Mouse (Mus musculus): ENCODE data around the gene Lrrc4c.

Lrrc4c gene

DNA sequence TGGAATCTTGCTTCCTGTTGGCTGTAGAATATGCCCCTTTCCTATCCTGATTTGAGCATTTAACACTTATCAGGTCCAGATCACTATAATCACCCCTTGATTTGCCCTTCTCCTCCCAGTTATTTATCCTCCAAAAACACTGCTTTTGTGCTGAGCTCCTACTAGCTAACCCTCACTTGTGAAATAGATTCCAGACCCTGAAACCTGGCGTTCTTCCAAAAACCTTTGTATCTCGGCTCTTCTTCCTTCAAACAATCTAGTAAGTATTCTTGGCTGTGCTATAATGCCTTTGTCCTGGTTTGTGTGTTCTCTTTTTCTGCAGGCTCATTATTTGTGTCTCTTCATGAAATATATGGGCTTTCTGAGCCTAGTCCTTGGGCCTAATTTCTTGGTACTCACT, 1167.6 kb downstream of the Lrrc4c start:
- DNase-seq: no peak

DNA sequence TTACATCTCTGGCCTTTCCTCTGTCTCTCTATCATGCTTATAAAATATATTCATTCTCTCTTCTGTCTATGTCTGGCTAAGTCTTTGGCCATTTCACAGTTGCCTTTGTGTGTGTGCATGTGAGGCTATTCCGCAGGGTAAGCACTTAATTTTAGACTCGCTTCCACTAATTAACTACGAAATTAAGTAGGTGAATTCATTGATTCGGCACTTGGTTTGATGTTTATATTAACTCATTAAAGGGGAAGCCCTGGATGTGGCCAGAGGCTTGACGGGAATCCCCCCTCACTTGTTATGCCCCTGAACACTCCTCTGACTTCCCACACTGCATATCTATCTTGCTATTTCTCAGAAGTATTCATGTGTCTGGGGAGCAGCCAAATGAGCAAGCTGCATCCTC, 1169.6 kb downstream of the Lrrc4c start:
- DNase-seq: no peak

DNA sequence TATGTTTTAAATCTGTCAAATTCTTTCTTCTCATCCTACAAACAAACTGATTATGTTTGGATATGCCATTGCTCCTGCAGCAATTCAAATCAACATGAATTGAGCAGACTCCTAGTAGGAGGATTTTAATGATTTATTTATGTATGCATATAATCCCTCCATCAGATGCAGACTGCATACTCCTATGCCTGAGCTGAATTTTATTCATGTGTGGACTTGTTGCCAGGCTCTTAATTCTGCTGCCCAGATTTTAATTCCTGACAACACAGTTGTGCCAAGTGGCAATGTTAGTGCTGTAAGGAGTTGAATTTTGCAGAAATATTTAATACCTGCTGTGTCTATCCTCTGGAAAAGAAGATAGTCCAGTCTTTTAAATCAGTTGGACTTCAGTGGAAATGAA, 1179.1 kb downstream of the Lrrc4c start:
- no peak for DNase-seq

DNA sequence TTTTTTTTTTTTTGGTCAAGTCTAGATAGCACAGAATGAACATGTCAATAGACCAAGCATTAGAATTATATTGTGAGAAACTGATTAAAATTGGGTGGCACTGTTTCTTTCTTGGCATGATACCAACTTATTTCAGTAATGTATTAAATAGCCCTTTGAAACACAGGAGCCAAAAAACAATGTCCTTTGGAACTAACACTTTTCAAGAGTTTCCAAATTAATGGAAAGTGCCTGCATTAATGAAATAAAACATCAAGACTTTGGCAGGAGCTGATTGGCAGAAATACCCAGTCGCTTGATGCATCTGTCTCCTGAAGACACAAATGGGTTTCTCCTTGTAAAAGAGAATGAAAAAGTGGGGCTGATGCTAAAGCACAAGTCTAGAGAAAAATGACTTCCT, 1184.5 kb downstream of the Lrrc4c start:
- no peak for DNase-seq

DNA sequence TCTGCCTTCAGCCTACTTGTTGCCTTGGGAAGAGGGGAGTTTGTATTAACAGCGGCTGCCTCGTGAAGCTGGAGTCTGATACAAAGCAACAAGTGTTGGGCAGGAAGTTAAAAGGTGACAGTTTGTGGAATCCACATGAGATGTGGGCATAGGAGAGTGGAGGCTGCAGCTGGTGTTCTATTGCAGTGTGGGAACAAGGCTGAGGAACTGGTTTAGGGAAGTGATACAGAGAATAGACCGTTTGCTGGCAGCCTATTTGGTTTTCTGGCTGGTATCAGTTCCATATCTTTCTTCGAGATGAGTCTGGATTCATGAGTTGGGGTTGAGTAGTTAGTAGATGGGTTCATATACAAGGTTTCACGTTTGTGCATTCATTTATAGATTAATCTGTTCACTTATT, 1186.9 kb downstream of the Lrrc4c start:
- no peak for DNase-seq

DNA sequence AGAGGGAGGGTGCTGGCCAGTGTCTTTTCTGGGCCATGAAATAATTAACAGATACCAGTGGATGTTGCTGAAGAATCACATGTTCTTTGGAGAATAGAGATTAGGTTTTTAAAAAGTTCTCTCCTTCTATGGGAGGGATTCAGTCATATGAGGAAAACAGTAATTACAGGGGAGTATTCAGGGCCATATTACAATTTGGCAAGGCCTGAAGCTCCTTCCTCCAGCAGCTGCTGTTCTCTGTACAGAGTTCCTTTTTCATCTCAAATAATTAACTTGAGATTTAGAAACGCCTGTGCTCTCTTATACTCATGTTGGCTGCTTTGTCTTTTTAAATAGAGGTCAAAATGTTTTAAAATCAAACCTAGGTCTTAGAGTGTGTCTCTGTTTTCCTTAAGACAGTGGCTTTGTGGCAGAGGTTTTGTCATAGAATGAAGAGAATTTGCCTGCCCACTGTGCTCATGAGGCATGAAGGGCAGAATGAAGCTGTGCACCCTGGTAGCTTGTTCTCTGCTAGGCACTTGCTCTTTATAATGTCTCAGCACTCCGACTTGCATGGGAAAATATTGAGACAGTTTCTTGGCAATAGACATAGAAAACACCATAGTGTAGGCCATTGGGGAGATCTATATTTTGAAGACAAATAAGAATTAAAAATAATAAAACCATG, 1206.4 kb downstream of the Lrrc4c start:
- DNase-seq: no peak

DNA sequence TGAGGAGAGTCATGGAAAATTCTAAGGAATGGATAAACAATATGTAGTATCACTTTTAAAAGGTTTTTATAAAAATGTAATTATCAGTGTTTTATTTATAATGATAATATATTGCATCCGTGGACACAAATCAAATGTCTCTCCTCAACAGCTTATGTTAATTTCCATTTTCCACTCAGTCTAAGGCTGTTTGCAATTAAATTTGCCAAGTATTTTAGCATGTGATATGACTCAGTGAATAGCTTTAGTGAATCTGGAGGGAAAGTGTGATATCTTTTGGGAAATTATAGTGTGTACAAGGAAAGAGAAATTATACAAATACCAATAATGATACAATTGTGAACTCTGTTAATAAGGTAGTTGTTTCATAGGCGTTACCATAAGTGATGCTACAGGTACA, 1207.1 kb downstream of the Lrrc4c start:
- no peak for DNase-seq

DNA sequence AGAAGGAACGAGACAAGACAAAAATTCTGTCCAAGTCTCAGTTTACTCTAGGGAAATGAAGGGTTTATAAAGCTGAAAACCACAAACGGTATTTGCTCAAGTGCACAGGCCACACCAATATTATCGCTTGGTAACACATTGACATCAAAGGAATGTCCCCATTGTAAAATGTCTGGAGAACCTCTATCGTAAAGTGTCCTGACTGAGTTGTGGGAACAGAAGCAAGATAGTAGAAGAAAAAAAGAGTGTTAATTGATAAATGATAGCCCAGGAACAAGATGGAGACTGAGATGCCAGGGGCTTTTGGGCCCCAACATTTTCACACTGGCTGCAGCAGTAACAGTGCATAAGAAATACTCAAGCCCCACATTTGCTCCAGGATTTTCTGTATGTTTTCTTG, 1212.7 kb downstream of the Lrrc4c start:
- DNase-seq: no peak

DNA sequence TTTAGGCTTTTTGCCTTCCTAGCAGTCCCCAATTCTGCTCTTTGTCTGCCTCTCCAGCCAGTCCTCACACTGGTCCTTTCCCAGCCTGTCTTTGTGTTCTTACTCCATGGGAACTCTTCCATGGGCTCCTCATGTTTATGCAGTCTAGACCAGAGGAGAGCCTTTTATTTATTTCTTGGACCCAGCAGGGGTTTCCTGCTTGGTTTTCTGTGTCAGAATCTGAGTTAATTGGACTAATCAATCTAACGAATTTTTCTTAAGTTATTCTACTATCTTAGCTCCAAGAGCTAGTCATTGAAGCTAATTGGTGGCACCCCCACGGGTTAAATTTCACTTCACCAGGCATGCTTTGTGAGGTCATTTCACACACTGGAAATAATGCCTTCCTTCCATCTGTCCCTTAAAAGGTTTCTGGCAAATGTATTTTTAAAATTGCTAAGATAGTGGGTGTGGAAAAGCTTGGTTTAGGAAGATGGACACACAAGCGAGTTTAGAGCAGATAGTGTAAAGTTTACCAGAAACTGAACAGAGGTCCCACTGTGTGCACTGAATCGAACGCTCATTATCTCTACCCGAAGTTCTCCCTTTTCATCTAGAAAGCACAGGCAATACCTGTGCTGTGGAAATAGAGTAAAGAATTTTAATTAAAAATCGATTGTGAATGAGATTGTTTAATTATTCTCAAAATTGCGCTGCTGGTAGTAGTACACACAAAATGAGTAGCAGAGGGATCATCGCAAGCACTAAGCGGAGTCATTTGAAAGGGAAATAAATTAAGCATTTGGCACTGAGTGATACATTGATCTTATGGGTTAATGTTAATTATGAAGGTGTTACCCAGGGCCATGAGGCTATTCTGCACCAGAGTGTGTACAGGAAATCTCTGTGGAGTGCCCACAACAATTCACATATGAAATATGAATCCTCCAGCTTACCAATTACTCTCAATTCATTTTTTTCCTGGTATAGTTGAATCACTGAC, 1226.0 kb downstream of the Lrrc4c start:
- no peak for DNase-seq

DNA sequence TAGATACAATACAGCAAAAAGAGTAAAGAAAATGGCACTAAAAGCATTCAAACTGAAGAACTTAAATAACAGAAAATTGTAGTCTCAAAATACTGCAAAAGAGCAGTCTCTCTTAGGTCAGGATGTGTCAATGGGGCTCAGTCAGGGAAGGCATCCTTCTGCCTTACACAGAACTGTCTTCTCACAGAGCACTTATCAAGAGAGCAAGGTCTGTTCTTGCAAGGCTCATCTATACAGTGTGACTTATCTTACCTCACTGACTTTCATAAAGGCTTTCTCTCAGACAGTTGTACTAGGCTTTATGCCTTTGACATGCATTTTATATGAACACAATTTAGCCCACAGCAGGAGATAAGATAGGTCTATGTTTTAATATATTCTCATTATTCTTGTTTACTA, 1226.7 kb downstream of the Lrrc4c start:
- no peak for DNase-seq

DNA sequence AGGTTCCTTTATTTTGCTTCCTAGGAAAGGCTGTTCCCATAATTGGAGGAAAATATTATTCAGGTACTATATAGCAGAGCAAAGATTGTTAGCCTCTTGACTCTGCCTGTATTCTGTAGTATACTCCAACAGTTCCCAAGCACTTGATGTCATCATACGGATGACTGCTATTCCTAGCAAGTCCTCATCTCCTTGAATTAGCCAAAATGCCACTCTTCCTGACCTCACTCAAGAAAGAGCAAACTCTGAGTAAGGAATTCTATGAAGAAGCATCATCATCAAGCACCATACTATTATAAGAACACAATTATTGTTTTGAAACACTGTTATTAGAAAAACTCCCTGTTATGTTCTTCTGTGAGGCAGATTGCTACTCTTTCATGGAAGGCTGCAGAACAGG, 1228.0 kb downstream of the Lrrc4c start:
- no peak for DNase-seq

DNA sequence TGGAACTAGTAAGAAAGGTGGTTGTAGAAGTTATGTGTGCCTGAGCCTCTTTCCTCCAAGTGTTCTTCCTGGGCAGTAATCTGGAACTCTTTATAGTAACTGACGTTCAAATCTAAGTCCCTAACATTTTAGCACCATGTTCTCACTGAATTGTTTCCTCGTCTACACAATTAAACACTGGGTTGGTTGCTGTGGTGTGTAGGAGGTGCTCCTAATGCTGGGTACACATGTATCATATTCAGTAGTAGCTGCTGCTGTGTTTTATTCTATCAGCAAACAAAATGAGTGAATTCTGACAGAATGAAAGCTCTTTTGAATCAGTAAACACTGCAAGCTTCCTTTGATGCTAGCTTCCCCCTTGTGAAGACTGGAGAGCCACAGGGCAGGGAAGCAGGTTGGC, 1246.5 kb downstream of the Lrrc4c start:
- DNase-seq: no peak

DNA sequence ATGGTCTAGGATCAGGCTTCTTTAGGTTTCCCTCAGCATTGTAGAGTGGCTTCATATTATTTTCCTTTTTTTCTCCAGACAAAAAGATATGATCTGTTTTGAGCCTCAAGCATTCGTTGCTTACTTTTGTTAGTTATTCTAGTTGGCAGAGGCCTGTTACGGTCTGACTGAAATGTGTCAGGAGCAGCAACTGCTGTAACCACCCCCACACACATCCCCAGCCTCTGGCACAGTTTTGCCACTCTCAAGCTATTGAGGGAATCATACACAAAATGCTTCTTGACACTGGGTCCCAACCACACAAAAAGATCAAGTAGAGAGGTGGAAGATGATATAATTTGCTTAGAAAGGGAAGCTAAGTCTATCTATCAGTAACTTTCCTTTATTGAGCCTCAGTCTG, 1251.0 kb downstream of the Lrrc4c start:
- no peak for DNase-seq

DNA sequence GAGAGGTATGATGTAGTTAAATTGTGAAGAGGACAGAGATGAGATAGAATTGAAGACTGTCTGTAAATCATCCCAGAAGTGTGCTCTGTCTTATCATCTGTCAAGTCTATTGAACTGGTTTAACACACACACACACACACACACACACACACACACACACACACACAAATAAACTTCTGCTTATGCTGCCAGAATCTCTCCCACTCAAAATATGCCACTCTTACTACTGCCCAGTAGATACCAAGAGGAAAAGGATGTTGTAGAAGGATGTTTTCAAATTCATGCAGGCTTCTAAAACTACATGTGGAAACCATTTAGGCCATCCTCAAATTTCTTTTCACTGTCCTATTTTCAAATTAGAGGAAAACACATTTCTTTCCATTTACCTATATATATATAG, 1257.0 kb downstream of the Lrrc4c start:
- no peak for DNase-seq

DNA sequence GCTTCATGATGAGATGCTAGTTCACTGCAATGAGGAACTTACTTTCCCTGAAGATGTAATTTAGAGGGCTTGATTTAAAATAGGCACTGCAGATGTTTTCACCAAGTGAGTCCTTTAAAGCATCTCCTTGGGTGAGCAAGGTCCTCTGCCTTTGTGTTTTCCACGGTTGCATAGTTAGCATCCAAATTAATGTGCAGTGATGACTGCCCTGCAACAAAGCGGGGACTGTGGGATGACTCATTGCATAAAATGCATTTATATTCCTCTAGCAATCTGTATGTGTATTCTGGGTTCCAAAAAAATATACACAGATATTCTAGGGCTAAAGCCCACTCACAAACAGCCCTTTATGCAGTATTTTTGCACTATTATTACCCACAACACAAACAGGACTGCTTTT, 1263.2 kb downstream of the Lrrc4c start:
- DNase-seq: no peak

DNA sequence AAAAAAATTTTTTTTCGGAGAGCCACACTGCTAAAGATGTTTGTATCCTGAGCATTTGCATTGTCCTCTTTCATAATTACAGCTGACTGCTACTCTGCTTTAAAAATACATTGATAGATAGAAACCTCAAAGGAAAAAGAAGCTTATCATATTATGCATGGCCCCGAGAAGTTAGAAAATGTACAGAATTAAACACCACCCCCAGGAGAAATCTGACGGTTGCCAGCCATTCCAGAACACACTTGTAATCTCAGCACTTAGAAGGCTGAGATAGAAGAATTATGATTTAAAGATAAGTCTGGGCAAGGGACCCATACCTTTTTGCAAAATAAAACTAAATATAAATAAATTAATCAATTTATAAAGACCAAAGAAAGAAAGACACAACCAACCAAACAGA, 1268.4 kb downstream of the Lrrc4c start:
- no peak for DNase-seq

DNA sequence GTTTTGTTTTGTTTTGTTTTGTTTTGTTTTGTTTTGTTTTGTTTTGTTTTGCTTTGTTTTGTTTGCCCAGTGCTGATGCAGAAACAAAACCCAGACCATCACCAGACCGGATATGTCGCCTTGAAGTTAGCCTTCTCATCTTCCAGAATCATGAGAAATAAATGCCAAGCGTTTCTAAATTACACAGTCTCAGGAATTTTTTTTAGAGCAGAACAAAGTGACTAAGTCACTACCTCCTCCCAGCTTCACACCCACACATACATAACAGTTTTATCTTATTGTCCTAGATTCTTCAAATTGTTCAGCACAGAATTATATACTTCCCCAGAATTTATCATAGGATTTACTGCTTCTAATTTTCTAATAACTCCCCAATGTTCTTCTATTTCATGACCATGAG, 1272.6 kb downstream of the Lrrc4c start:
- no peak for DNase-seq

DNA sequence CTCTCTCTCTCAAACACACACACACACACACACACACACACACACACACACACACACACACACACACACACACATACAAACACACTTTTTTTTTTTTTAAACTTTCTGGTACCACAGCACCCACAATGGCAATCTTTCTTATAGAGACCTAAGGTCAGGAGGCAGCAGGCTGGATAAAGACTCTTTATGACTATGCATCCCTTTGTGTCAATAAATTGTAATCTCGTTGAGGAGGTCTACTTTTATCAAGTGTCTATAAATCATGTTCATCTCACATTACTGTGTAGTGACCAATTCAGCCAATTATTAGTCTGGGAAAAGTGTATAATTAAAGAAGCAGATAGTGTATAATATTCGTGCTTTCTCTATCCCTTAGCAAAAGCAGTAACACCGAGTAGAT, 1286.2 kb downstream of the Lrrc4c start:
- DNase-seq: no peak

DNA sequence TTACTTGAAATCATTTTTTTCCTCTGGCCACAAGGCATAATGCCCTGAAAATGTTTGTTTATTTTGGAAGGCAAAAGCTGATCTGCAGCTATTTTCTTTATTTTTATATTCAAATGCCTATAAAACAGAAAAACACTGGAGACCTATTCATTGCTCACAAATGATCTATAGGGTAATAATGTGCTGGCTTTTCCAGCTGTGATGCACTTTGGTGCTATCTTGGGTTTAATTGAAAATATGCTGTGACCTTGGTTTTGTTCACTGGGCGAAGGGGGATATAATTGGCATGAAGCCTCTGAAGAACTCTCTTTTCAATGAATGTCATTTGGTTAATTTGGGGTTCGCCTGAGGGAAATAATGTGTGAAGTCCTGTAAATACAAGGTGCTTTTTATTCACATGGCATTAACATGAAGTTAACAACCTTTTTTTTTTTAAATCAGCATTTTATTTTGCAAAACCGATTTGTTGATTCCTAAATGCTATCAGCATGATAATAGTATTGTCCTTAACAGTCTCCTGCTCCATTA, 1286.8 kb downstream of the Lrrc4c start:
- DNase-seq: no peak

DNA sequence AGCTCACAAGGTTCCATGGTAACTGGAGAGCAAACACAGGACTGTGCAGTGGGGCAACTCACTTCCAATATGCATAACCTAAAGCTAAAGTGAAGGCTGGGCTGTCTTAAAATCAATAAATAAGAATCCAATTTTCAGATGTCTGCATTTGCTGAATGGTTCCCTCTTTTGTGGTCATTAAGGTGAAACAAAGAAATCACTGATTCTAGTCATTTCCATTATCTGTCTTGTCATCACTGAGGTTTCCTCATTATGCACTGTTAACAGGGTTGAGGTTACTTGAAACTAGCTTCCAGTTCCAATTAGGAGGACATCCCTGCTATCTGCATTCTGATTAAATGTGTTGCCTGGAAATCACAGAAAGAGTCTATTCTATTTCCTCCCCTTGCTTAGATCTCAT, 1291.5 kb downstream of the Lrrc4c start:
- DNase-seq: no peak

DNA sequence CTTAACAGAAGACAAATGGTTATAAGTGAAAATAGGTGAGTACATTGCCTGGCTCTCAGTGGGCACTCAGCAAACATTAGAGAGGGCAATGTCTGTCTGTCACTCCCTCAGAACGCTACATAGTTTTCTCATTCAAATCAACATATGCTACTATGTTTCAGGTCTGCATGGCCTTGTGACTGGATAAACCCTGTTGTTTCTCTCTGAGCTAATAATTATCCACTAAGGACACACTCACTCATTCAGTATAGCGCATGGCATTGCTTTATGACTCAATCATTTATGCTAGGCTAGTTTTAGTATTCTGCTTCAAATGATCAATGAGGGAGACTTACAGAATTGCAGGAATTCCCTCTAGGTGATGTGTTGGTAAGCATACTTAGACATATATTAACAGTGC, 1292.6 kb downstream of the Lrrc4c start:
- no peak for DNase-seq

DNA sequence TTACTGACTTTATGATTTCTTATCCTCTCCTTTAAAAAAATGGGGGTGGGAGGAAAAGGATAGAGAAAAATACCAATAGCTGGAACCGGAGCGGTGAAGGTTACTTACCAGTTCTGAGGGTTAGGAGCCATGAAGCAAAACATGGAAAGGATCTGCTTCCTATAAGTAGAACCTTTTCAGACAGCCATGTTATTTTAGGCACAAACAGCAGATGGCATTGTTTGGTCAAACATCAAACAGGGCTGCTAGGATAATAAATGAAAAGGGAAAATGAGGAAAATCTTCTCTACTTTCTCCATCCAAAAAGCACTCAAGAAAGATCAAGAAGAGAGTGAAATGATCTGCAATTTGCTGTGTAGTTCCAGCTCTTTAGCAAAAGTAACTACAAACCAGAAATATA, 1296.8 kb downstream of the Lrrc4c start:
- DNase-seq: no peak

DNA sequence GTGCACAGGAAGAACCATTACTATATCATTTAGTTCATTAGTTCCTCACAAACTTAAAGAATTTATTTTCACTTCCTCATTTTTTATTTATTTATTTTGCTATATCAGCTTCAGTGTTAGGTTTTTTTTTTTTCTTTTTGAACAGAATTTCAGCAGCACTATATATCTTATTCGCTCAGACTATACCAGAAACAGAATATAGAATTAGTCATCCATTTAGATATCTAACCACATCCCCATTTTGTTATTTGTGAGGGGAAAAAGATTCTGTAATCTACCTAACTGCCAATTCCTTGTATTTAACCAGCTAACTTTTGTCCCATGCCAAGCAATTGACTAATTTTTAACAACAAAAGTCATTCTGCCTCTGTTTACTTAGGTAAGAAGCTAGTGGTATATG, 1300.6 kb downstream of the Lrrc4c start:
- DNase-seq: no peak

DNA sequence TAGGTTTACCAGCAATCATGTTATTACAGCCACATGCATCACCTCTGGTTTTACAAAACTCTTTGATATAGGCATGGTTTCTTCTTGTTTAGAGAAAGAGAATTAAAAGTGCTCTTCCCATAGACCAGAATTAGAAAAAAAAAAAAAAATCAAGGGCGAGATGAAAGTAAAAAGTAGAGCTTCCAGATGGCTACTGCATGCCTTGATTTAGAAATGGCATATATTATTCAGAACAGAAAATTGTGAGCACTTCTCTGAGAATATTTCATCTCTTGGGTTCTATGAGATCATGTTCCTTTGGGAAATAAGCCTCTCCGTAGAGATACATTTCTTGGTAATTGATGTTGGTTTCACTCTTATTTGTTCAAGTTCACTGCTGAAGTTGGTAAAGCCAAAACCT, 1322.0 kb downstream of the Lrrc4c start:
- DNase-seq: no peak
